Mouse (Mus musculus) CH12.LX (cell line): Measurements from ENCODE around the gene Srd5a1.

Experiments used
- CHD2 ChIP-seq: IDR thresholded peaks from 2 replicates; pipeline ENCODE4 v1.6.1; 2011; ENCODE audit warnings: low read length, improper control_type of control experiment
- CTCF ChIP-seq, 2 experiments: IDR thresholded peaks in 1 of 2; conservative IDR thresholded peaks in 1 of 2; 2 replicates each; pipeline ENCODE4 v1.5.1; 2011 to 2012; ENCODE audit warnings: low read depth in 2 of 2, low read length in 2 of 2, improper control_type of control experiment in 1 of 2, inconsistent platforms in 1 of 2, mild to moderate bottlenecking in 1 of 2, moderate library complexity in 1 of 2
- GABPA ChIP-seq: IDR thresholded peaks from 2 replicates; pipeline ENCODE4 v1.6.1; 2012; ENCODE audit warnings: low read depth, low read length, improper control_type of control experiment, inconsistent platforms; ENCODE audit not compliant: insufficient replicate concordance
- IRF4 ChIP-seq: IDR thresholded peaks from 2 replicates; pipeline ENCODE4 v1.6.1; 2014; ENCODE audit warnings: low read depth, mild to moderate bottlenecking, inconsistent platforms, low read length, improper control_type of control experiment
- POLR2A ChIP-seq: IDR thresholded peaks from 2 replicates; pipeline ENCODE4 v1.6.1; 2011; ENCODE audit warnings: low read depth, mild to moderate bottlenecking, improper control_type of control experiment, low read length
- ZC3H11A ChIP-seq: IDR thresholded peaks from 2 replicates; pipeline ENCODE4 v1.6.1; 2012; ENCODE audit warnings: low read depth, mild to moderate bottlenecking, inconsistent platforms, low read length, improper control_type of control experiment

DNA sequence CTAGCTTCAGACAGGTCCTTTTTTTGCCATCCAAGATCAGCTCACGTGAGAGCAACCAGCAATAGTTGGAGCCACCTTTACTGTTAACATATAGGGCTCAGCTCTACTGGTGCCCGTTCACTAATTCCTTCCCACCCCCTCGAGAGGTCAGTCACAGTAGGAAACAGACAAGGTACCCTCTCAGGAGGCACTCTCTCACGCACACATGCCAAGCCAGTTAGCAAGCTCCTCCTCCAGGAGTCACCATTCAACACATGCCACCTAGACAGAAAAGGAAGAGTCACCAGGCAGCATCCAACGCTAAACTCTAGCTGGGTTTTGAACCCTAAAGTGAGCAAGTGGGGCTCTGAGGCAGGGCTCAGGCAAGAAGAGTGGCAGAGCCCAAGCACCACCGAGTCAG lies 79.8 kb downstream of the Srd5a1 start:
- TF ChIP-seq CTCF (conservative IDR thresholded peaks at IDR 0.05 in 1 of 2, IDR thresholded peaks at IDR 0.05 in 1 of 2; ENCODE audit: low read depth in 2 of 2, low read length in 2 of 2) (no peak), POLR2A (no peak), ZC3H11A (no peak), GABPA (no peak), IRF4 (no peak), CHD2 (no peak)
